Mouse (Mus musculus) liver, adult 2 months (tissue): ENCODE data around the gene Ndufb8. TPM values are rescaled to one million over a fixed set of nuclear protein-coding genes. Genes with fewer than 3 reads are reported as not detected.

Experiments
- DNase-seq: peaks from one replicate; pipeline ENCODE4 v3.0.0-alpha.2; 2011; ENCODE audit warnings: low read depth, low spot score; ENCODE audit errors: extremely low read depth
- H3K27ac ChIP-seq: fragments of 200-500 bp; replicated peaks from 2 replicates; pipeline ENCODE4 v1.5.1; 2012; ENCODE audit warnings: low read depth, mild to moderate bottlenecking, control low read depth, inconsistent platforms, low read length; ENCODE audit not compliant: insufficient read depth
- H3K27me3 ChIP-seq: fragments of 200-500 bp; 2 replicates; pipeline ENCODE4 v1.6.1; 2012; ENCODE audit warnings: mild to moderate bottlenecking, moderate library complexity, low read length, inconsistent platforms; ENCODE audit not compliant: control insufficient read depth, insufficient read depth
- H3K36me3 ChIP-seq: fragments of 200-500 bp; 2 replicates; pipeline ENCODE4 v1.6.1; 2012; ENCODE audit warnings: low read length, inconsistent platforms; ENCODE audit not compliant: control insufficient read depth, insufficient read depth
- H3K4me1 ChIP-seq: fragments of 200-500 bp; 2 replicates; pipeline ENCODE4 v1.6.1; 2011; ENCODE audit warnings: low read length; ENCODE audit not compliant: control insufficient read depth, insufficient read depth
- H3K4me3 ChIP-seq: fragments of 200-500 bp; 2 replicates; pipeline ENCODE4 v1.5.1; 2011; ENCODE audit warnings: low read depth, mild to moderate bottlenecking, control low read depth, low read length, moderate library complexity; ENCODE audit not compliant: insufficient read depth
- H3K79me2 ChIP-seq: fragments of 200-500 bp; 2 replicates; pipeline ENCODE4 v1.6.1; 2012; ENCODE audit warnings: inconsistent platforms, mild to moderate bottlenecking, low read length, moderate library complexity; ENCODE audit not compliant: control insufficient read depth, insufficient read depth
- H3K9ac ChIP-seq: fragments of 200-500 bp; 2 replicates; pipeline ENCODE4 v1.6.1; 2012; ENCODE audit warnings: low read depth, mild to moderate bottlenecking, control low read depth, inconsistent platforms, low read length
- CTCF ChIP-seq: fragments of 200-500 bp; IDR thresholded peaks from 2 replicates; pipeline ENCODE4 v1.5.1; 2011; ENCODE audit warnings: low read depth, low read length, control low read depth
- POLR2A ChIP-seq: fragments of 200-500 bp; IDR thresholded peaks from 2 replicates; pipeline ENCODE4 v1.6.1; 2011; ENCODE audit warnings: low read length, control low read depth; ENCODE audit not compliant: insufficient read depth; ENCODE audit errors: extremely low read depth
- WGBS: fragments of 180-500 bp; shearing (Covaris S2); methylation state at CpG from one replicate; pipeline ENCODE4 v1.1.7; 2018; 5-methylcytosine and 5-hydroxymethylcytosine counted together
- polyA plus RNA-seq: library from polyadenylated mRNA; depleted of rRNA; stranded (reverse); fragments of >200 nt; gene quantifications from 2 replicates; pipeline ENCODE4 v1.2.3, GENCODE M21; 2012
- total RNA-seq: library from RNA; depleted of rRNA; stranded (reverse); fragments of >200 nt; gene quantifications from 2 replicates; pipeline ENCODE4 v1.2.3, GENCODE M21; 2014

The Ndufb8 gene
- total and polyA plus RNA-seq, 2 experiments: 394 to 570 TPM

DNA sequence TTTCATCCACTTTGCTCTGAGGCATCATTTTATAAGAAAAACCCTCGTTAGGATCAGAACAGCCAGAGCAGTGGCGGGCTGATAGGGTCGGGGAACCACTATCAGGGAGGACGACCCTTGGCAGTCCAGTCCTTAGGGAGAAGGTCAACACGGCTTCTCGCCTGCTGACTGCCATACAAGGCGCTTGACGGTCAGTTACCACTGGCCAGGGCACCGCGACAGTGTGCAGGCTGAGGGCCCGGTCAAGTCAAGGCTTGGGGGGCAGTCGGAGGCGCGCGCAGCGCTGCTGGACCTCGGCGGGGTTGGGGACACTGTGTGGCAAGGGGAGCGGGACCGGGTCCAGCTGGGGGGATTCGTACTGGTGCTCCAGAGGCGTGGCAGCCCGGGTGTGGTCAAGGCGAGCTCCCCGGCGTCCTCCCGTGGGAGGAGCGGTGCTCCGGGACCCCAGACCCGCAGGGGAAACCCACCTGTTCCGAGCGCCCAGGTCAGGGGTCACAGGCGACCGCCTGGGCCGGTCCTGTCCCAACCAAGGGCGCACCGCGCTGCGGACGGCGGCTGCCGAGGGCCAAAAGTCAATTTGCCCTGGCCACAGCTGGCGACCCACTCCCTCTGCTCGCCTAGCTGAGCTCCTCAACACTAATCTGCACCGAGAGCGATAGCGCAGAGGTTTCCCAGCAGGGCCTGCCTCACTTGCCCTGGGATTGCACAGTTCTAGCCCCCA is 9.8 kb downstream of the Ndufb8 start, which contains the start of gene Sec31b:
Gene Sec31b (minus strand): TSS at position 544 of the 721 bp plus-strand sequence.
- WGBS: under 1% methylated on average over 47 of the region's 47 CpGs
- DNase-seq: peak; percentile 59
- Histone ChIP-seq H3K79me2 (no peaks in the 10 kb centered on the region), H3K9ac (peak within 1 kb of the TSS; percentile 91), H3K4me3 (peak within 1 kb of the TSS; percentile 78), H3K27me3 (no peaks in the 10 kb centered on the region), H3K27ac (peak within 1 kb of the TSS; percentile 57), H3K36me3 (peaks cover 12% of the 10 kb centered on the region), H3K4me1 (peaks cover 6% of the 10 kb centered on the region; the same call in 1 of the 2 replicates)
- TF ChIP-seq CTCF (no peak), POLR2A (0 out of 2 replicates have a peak, but pooled peaks have one; percentile 22)

- Histone ChIP-seq H3K9ac (no peak overlapping the region), H3K27me3 (no peaks in the 10 kb centered on the region), H3K36me3 (peaks cover 5% of the 10 kb centered on the region; the same call in 1 of the 2 replicates), H3K27ac (no peak overlapping the region), H3K4me3 (no peak overlapping the region), H3K4me1 (peaks cover 6% of the 10 kb centered on the region; the same call in 1 of the 2 replicates), H3K79me2 (no peaks in the 10 kb centered on the region)
- no peak for TF ChIP-seq POLR2A
- TF ChIP-seq CTCF: peak; percentile 88
- peak; percentile 76 for DNase-seq
- WGBS: 2% methylated on average over 13 of the region's 13 CpGs
Observed at GRCm38 (mm10) chr19:44544775-44545174, 10.5 kb downstream of the Ndufb8 start.

- Histone ChIP-seq H3K27me3 (no peaks in the 10 kb centered on the region), H3K27ac (no peak overlapping the region), H3K4me1 (peaks cover 6% of the 10 kb centered on the region; the same call in 1 of the 2 replicates), H3K4me3 (no peak overlapping the region), H3K36me3 (peaks cover 4% of the 10 kb centered on the region; the same call in 1 of the 2 replicates), H3K79me2 (no peaks in the 10 kb centered on the region), H3K9ac (no peak overlapping the region)
- TF ChIP-seq CTCF (no peak), POLR2A (no peak)
- DNase-seq: no peak
- 68% methylated on average over 10 of the region's 10 CpGs for WGBS
Observed at GRCm38 (mm10) chr19:44544372-44544771, 10.9 kb downstream of the Ndufb8 start.

DNA sequence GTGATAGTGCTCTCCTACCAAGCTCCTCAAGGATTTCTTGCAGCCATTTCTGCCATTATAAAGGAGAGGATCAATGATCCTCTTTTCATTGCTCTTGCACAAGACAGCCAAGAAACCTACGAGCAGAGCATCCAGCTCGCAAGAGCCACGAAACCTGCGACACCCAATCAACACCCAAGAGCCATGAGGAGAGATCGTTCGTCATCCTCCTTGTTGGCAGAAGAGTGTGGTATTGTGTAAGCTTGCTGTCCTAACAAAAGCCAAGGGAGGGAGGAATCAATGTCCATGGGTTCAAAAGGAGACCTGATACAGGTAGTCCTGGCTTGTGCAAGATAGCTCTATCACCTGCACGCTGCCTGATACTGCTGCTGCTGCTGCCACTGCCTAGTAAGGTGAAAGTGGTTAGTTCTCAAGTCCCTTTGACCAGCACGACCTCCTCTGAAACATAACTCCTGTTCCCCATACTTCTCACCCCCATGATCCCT is 12.5 kb downstream of the Ndufb8 start:
- Histone ChIP-seq H3K79me2 (no peaks in the 10 kb centered on the region), H3K27me3 (no peaks in the 10 kb centered on the region), H3K4me1 (peaks cover 6% of the 10 kb centered on the region; the same call in 1 of the 2 replicates), H3K9ac (no peak overlapping the region), H3K36me3 (no peaks in the 10 kb centered on the region; the same call in 1 of the 2 replicates), H3K4me3 (no peak overlapping the region), H3K27ac (no peak overlapping the region)
- peak; percentile 94 for DNase-seq
- TF ChIP-seq CTCF (no peak), POLR2A (no peak)
- WGBS: 33% methylated on average over 8 of the region's 8 CpGs

DNA sequence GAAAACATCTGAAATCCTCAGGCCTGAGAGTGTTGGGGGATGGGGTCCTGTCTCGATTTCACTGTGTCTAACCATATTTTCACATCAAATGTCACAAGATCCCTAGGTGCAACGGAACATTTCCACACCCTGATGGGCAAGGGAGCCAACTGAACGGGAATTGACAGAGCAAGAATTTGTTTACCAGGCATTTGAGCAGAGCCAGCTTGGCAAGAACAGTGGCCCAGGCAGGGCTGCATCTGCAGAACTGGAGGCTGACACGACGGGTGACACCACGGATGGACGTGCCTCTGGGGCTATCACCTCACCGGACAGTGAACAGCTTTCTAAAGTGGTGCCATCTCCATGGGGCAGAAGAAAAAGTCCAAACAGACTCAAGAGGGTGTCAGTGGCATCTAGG is 17.8 kb downstream of the Ndufb8 start:
- Histone ChIP-seq H3K27me3 (no peaks in the 10 kb centered on the region), H3K27ac (no peak overlapping the region), H3K4me1 (no peaks in the 10 kb centered on the region), H3K79me2 (no peaks in the 10 kb centered on the region), H3K4me3 (no peak overlapping the region), H3K36me3 (peaks cover 7% of the 10 kb centered on the region; the same call in 1 of the 2 replicates), H3K9ac (no peak overlapping the region)
- DNase-seq: peak; percentile 61
- TF ChIP-seq POLR2A (no peak), CTCF (no peak)
- WGBS: 39% methylated on average over 8 of the region's 8 CpGs

- Histone ChIP-seq H3K4me1 (no peaks in the 10 kb centered on the region), H3K36me3 (peaks cover 9% of the 10 kb centered on the region), H3K4me3 (no peak overlapping the region), H3K27ac (no peak overlapping the region), H3K27me3 (no peaks in the 10 kb centered on the region), H3K9ac (no peak overlapping the region), H3K79me2 (no peaks in the 10 kb centered on the region)
- DNase-seq: no peak
- 68% methylated on average over 3 of the region's 3 CpGs for WGBS
- no peak for TF ChIP-seq POLR2A
- 0 out of 2 replicates have a peak, but pooled peaks have one; percentile 0 for TF ChIP-seq CTCF
Observed at GRCm38 (mm10) chr19:44535376-44535775, 19.9 kb downstream of the Ndufb8 start.
